Mouse (Mus musculus): ENCODE results near the gene Nrg4. TPM values are rescaled to one million over a fixed set of nuclear protein-coding genes. Genes with fewer than 3 reads are reported as not detected.

The Nrg4 gene
- polyA plus RNA-seq, 1 experiment from 2014 or later = 1.8 TPM

- Histone ChIP-seq H3K36me3 (no peaks in the 10 kb centered on the region), H3K9ac (replicated peaks) (no peak overlapping the region), H3K4me2 (replicated peaks) (no peak overlapping the region), H3K4me3 (no peak overlapping the region), H3K9me3 (no peaks in the 10 kb centered on the region), H3K4me1 (no peaks in the 10 kb centered on the region), H3K27ac (replicated peaks) (no peak overlapping the region), H3K27me3 (no peaks in the 10 kb centered on the region)
- ATAC-seq (replicated peaks) = peak; percentile 80
- 13% methylated on average over 5 of the region's 5 CpGs for WGBS
Observed at GRCm38 (mm10) chr9:55311560-55311959, 15.1 kb downstream of the Nrg4 start.

- no peak for ATAC-seq (replicated peaks)
- no peak overlapping the region for H3K27ac ChIP-seq (replicated peaks)
- no peak overlapping the region for H3K4me3 ChIP-seq
- H3K4me1 ChIP-seq = no peaks in the 10 kb centered on the region
- no peaks in the 10 kb centered on the region for H3K9me3 ChIP-seq
- 84% methylated on average over 5 of the region's 5 CpGs for WGBS
- no peak overlapping the region for H3K9ac ChIP-seq (replicated peaks)
- no peaks in the 10 kb centered on the region for H3K27me3 ChIP-seq
- H3K4me2 ChIP-seq (replicated peaks) = no peak overlapping the region
- no peaks in the 10 kb centered on the region for H3K36me3 ChIP-seq
Observed at GRCm38 (mm10) chr9:55308455-55308854, 18.2 kb downstream of the Nrg4 start.

GRCm38 (mm10) chr9:55307557-55307956 is 19.1 kb downstream of the Nrg4 start:
- Histone ChIP-seq H3K27ac (replicated peaks) (no peak overlapping the region), H3K36me3 (no peaks in the 10 kb centered on the region), H3K4me1 (no peaks in the 10 kb centered on the region), H3K4me2 (replicated peaks) (no peak overlapping the region), H3K27me3 (no peaks in the 10 kb centered on the region), H3K9me3 (no peaks in the 10 kb centered on the region), H3K9ac (replicated peaks) (no peak overlapping the region), H3K4me3 (no peak overlapping the region)
- no peak for ATAC-seq (replicated peaks)
- 77% methylated on average over 5 of the region's 5 CpGs for WGBS

GRCm38 (mm10) chr9:55307066-55307465 is 19.6 kb downstream of the Nrg4 start:
- Histone ChIP-seq H3K4me2 (replicated peaks) (no peak overlapping the region), H3K9me3 (no peaks in the 10 kb centered on the region), H3K9ac (replicated peaks) (no peak overlapping the region), H3K36me3 (no peaks in the 10 kb centered on the region), H3K4me3 (no peak overlapping the region), H3K27ac (replicated peaks) (no peak overlapping the region), H3K27me3 (no peaks in the 10 kb centered on the region), H3K4me1 (no peaks in the 10 kb centered on the region)
- ATAC-seq (replicated peaks) = no peak
- 81% methylated on average over 2 of the region's 2 CpGs for WGBS

- Histone ChIP-seq H3K27ac (replicated peaks) (no peak overlapping the region), H3K27me3 (no peaks in the 10 kb centered on the region), H3K4me3 (no peak overlapping the region), H3K4me1 (no peaks in the 10 kb centered on the region), H3K9ac (replicated peaks) (no peak overlapping the region), H3K4me2 (replicated peaks) (no peak overlapping the region), H3K9me3 (no peaks in the 10 kb centered on the region), H3K36me3 (no peaks in the 10 kb centered on the region)
- ATAC-seq (replicated peaks) = no peak
- 21% methylated on average over 2 of the region's 2 CpGs for WGBS
Observed at GRCm38 (mm10) chr9:55296221-55296620, 30.4 kb downstream of the Nrg4 start.

GRCm38 (mm10) chr9:55291966-55292365 is 34.7 kb downstream of the Nrg4 start:
- Histone ChIP-seq H3K9ac (replicated peaks) (no peak overlapping the region), H3K4me2 (replicated peaks) (no peak overlapping the region), H3K4me1 (no peaks in the 10 kb centered on the region), H3K9me3 (no peaks in the 10 kb centered on the region), H3K36me3 (no peaks in the 10 kb centered on the region), H3K27ac (replicated peaks) (no peak overlapping the region), H3K27me3 (no peaks in the 10 kb centered on the region), H3K4me3 (no peak overlapping the region)
- 100% methylated on average over 4 of the region's 4 CpGs for WGBS
- ATAC-seq (replicated peaks) = no peak

GRCm38 (mm10) chr9:55289475-55290198 is 37.0 kb downstream of the Nrg4 start:
- H3K9ac ChIP-seq (replicated peaks) = no peak overlapping the region
- 73% methylated on average over 3 of the region's 3 CpGs for whole genome bisulfite sequencing
- no peaks in the 10 kb centered on the region for H3K4me1 ChIP-seq
- H3K4me3 ChIP-seq = no peak overlapping the region
- no peak for ATAC-seq (replicated peaks)
- H3K27me3 ChIP-seq = no peaks in the 10 kb centered on the region
- H3K4me2 ChIP-seq (replicated peaks) = no peak overlapping the region
- no peaks in the 10 kb centered on the region for H3K9me3 ChIP-seq
- H3K36me3 ChIP-seq = no peaks in the 10 kb centered on the region
- no peak overlapping the region for H3K27ac ChIP-seq (replicated peaks)

GRCm38 (mm10) chr9:55285197-55285596 is 41.4 kb downstream of the Nrg4 start:
- no peak overlapping the region for H3K9ac ChIP-seq (replicated peaks)
- H3K4me2 ChIP-seq (replicated peaks) = no peak overlapping the region
- H3K36me3 ChIP-seq = no peaks in the 10 kb centered on the region
- no peaks in the 10 kb centered on the region for H3K27me3 ChIP-seq
- ATAC-seq (replicated peaks) = no peak
- H3K9me3 ChIP-seq = no peaks in the 10 kb centered on the region
- no peak overlapping the region for H3K4me3 ChIP-seq
- H3K27ac ChIP-seq (replicated peaks) = no peak overlapping the region
- no peaks in the 10 kb centered on the region for H3K4me1 ChIP-seq
- whole genome bisulfite sequencing = 74% methylated on average over 3 of the region's 3 CpGs

- H3K4me1 ChIP-seq = no peaks in the 10 kb centered on the region
- H3K27me3 ChIP-seq = no peaks in the 10 kb centered on the region
- no peak overlapping the region for H3K4me2 ChIP-seq (replicated peaks)
- H3K36me3 ChIP-seq = no peaks in the 10 kb centered on the region
- H3K9ac ChIP-seq (replicated peaks) = no peak overlapping the region
- no peak for ATAC-seq (replicated peaks)
- no peaks in the 10 kb centered on the region for H3K9me3 ChIP-seq
- H3K27ac ChIP-seq (replicated peaks) = no peak overlapping the region
- no peak overlapping the region for H3K4me3 ChIP-seq
- 10% methylated on average over 14 of the region's 14 CpGs for WGBS
Observed at GRCm38 (mm10) chr9:55283516-55283915, 43.1 kb downstream of the Nrg4 start.

GRCm38 (mm10) chr9:55279114-55279825 is 47.4 kb downstream of the Nrg4 start:
- H3K27ac ChIP-seq (replicated peaks) = no peak overlapping the region
- WGBS = 90% methylated on average over 8 of the region's 8 CpGs
- H3K9ac ChIP-seq (replicated peaks) = no peak overlapping the region
- no peak for ATAC-seq (replicated peaks)
- no peaks in the 10 kb centered on the region for H3K4me1 ChIP-seq
- no peak overlapping the region for H3K4me2 ChIP-seq (replicated peaks)
- no peaks in the 10 kb centered on the region for H3K9me3 ChIP-seq
- H3K4me3 ChIP-seq = no peak overlapping the region
- H3K27me3 ChIP-seq = no peaks in the 10 kb centered on the region
- H3K36me3 ChIP-seq = no peaks in the 10 kb centered on the region

- no peak overlapping the region for H3K4me2 ChIP-seq (replicated peaks)
- H3K27ac ChIP-seq (replicated peaks) = no peak overlapping the region
- H3K4me3 ChIP-seq = no peak overlapping the region
- no peaks in the 10 kb centered on the region for H3K36me3 ChIP-seq
- H3K9me3 ChIP-seq = no peaks in the 10 kb centered on the region
- WGBS = 68% methylated on average over 4 of the region's 4 CpGs
- H3K27me3 ChIP-seq = no peaks in the 10 kb centered on the region
- ATAC-seq (replicated peaks) = no peak
- no peak overlapping the region for H3K9ac ChIP-seq (replicated peaks)
- H3K4me1 ChIP-seq = no peaks in the 10 kb centered on the region
Observed at GRCm38 (mm10) chr9:55277562-55277961, 49.1 kb downstream of the Nrg4 start.

- Histone ChIP-seq H3K4me3 (no peak overlapping the region), H3K9ac (replicated peaks) (no peak overlapping the region), H3K27ac (replicated peaks) (no peak overlapping the region), H3K27me3 (no peaks in the 10 kb centered on the region), H3K4me2 (replicated peaks) (no peak overlapping the region), H3K9me3 (no peaks in the 10 kb centered on the region), H3K4me1 (no peaks in the 10 kb centered on the region), H3K36me3 (no peaks in the 10 kb centered on the region)
- WGBS = 44% methylated on average over 4 of the region's 4 CpGs
- no peak for ATAC-seq (replicated peaks)
Observed at GRCm38 (mm10) chr9:55273906-55274305, 52.7 kb downstream of the Nrg4 start.

All from forebrain, embryonic 15.5 days (tissue).